Mouse (Mus musculus) neural tube, embryonic 14.5 days (tissue): ENCODE data around the gene Sdf4. TPM values are rescaled to one million over a fixed set of nuclear protein-coding genes. Genes with fewer than 3 reads are reported as not detected.

ENCODE experiments used
- ATAC-seq: fragments of 200-750 bp; cut with Nextera tagmentation; 2 replicates; pipeline ENCODE4 v1.8.0; 2017; ENCODE audit warnings: low read depth, mild to moderate bottlenecking, moderate TSS enrichment, moderate library complexity
- H3K27ac ChIP-seq: fragments of 300-500 bp; sonication (generic); 2 replicates; pipeline ENCODE4 v1.5.1; 2014; ENCODE audit warnings: low read depth, mild to moderate bottlenecking, control low read depth, low read length, moderate library complexity, mixed read lengths
- H3K27me3 ChIP-seq: fragments of 300-500 bp; sonication (generic); 2 replicates; pipeline ENCODE4 v1.6.1; 2014; ENCODE audit warnings: low read length; ENCODE audit not compliant: control insufficient read depth, insufficient read depth
- H3K36me3 ChIP-seq: fragments of 300-500 bp; sonication (generic); 2 replicates; pipeline ENCODE4 v1.6.1; 2014; ENCODE audit warnings: low read length, mixed read lengths; ENCODE audit not compliant: control insufficient read depth, insufficient read depth
- H3K4me1 ChIP-seq: fragments of 300-500 bp; sonication (generic); 2 replicates; pipeline ENCODE4 v1.6.1; 2014; ENCODE audit warnings: low read length; ENCODE audit not compliant: control insufficient read depth, insufficient read depth
- H3K4me2 ChIP-seq: fragments of 300-500 bp; sonication (generic); 2 replicates; pipeline ENCODE4 v1.6.1; 2014; ENCODE audit warnings: mild to moderate bottlenecking, low read depth, low read length, control low read depth
- H3K4me3 ChIP-seq: fragments of 300-500 bp; sonication (generic); 2 replicates; pipeline ENCODE4 v1.5.1; 2014; ENCODE audit warnings: low read depth, low read length, control low read depth, mixed read lengths
- H3K9ac ChIP-seq: fragments of 300-500 bp; sonication (generic); replicated peaks from 2 replicates; pipeline ENCODE4 v1.6.1; 2014; ENCODE audit warnings: low read depth, mild to moderate bottlenecking, control low read depth, low read length, mixed read lengths
- H3K9me3 ChIP-seq: fragments of 300-500 bp; sonication (generic); 2 replicates; pipeline ENCODE4 v1.6.1; 2016; ENCODE audit warnings: low read length; ENCODE audit not compliant: control insufficient read depth
- WGBS: fragments of 180-500 bp; shearing (Covaris S2); extraction: QIAGEN DNeasy Blood & Tissue Kit; methylation state at CpG from one replicate; pipeline ENCODE4 v1.1.7; 2014; 5-methylcytosine and 5-hydroxymethylcytosine counted together
- microRNA counts: library from miRNA; unstranded; fragments of <30 nt; microRNA quantifications from one replicate; lab custom pipeline; 2016
- microRNA-seq: library from miRNA; unstranded; fragments of <30 nt; microRNA quantifications from one replicate; pipeline ENCODE4, GENCODE M21; 2016
- polyA plus RNA-seq: library from polyadenylated mRNA; unstranded; fragments of >200 nt; fragmentation: Nextera tagmentation; extraction: Ambion mirVana; gene quantifications from 2 replicates; pipeline ENCODE4 v1.2.1, GENCODE M21; 2014

Gene Sdf4
- polyA plus RNA-seq, 1 experiment from 2014 or later, result 123 TPM

GRCm38 (mm10) chr4:156055173-156055572 lies 62.5 kb downstream of the Sdf4 start:
- no peak for ATAC-seq
- no peaks in the 10 kb centered on the region for H3K4me1 ChIP-seq
- no peaks in the 10 kb centered on the region for H3K36me3 ChIP-seq
- no peak overlapping the region for H3K27ac ChIP-seq
- WGBS, result 89% methylated on average over 5 of the region's 5 CpGs
- H3K4me3 ChIP-seq, result no peak overlapping the region
- H3K27me3 ChIP-seq, result no peaks in the 10 kb centered on the region
- H3K9ac ChIP-seq, result no peak overlapping the region
- no peaks in the 10 kb centered on the region for H3K9me3 ChIP-seq
- no peak overlapping the region for H3K4me2 ChIP-seq

DNA sequence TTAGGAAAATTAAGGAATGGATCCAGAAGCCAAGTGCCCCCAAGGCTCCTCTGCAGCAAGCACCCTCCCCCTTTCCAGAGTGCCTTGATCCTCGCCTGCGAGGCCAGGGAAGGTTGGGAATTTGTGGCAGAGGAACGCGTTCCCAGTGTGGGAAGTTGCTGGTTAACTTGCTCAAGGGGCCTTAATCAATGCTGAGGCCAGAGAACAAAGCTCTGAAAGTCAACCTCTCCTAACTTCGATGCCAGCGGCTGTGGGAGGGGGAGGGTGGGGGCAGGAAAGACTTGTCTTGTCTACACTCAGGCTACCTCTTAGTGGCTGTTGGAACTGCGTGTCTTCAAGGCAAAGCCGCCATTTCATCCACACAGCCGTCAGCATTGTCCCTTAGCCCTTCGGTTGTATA lies 65.0 kb downstream of the Sdf4 start:
- Histone ChIP-seq H3K9me3 (no peaks in the 10 kb centered on the region), H3K27ac (no peak overlapping the region), H3K4me1 (no peaks in the 10 kb centered on the region), H3K36me3 (no peaks in the 10 kb centered on the region), H3K4me2 (no peak overlapping the region), H3K9ac (no peak overlapping the region), H3K4me3 (no peak overlapping the region), H3K27me3 (no peaks in the 10 kb centered on the region)
- no peak for ATAC-seq
- 81% methylated on average over 10 of the region's 10 CpGs for WGBS

GRCm38 (mm10) chr4:156058826-156059225 lies 66.2 kb downstream of the Sdf4 start:
- no peaks in the 10 kb centered on the region for H3K9me3 ChIP-seq
- no peaks in the 10 kb centered on the region for H3K4me1 ChIP-seq
- no peaks in the 10 kb centered on the region for H3K27me3 ChIP-seq
- WGBS, result 77% methylated on average over 9 of the region's 9 CpGs
- H3K4me2 ChIP-seq, result no peak overlapping the region
- no peak overlapping the region for H3K9ac ChIP-seq
- no peak for ATAC-seq
- H3K4me3 ChIP-seq, result no peak overlapping the region
- H3K36me3 ChIP-seq, result no peaks in the 10 kb centered on the region
- H3K27ac ChIP-seq, result no peak overlapping the region

- H3K36me3 ChIP-seq, result no peaks in the 10 kb centered on the region
- H3K9me3 ChIP-seq, result no peaks in the 10 kb centered on the region
- no peak within 1 kb of the TSS for H3K9ac ChIP-seq
- no peak within 1 kb of the TSS for H3K4me2 ChIP-seq
- no peak within 1 kb of the TSS for H3K27ac ChIP-seq
- no peaks in the 10 kb centered on the region for H3K27me3 ChIP-seq
- no peaks in the 10 kb centered on the region for H3K4me1 ChIP-seq
- no peak for ATAC-seq
- WGBS, result 26% methylated on average over 5 of the region's 5 CpGs
- no peak within 1 kb of the TSS for H3K4me3 ChIP-seq
Measured at GRCm38 (mm10) chr4:156059261-156059660, 66.6 kb downstream of the Sdf4 start, which contains the start of gene Ttll10. TSS of gene Ttll10 (minus strand) at chr4:156059414.

- Histone ChIP-seq H3K36me3 (no peaks in the 10 kb centered on the region), H3K4me3 (no peak overlapping the region), H3K4me2 (no peak overlapping the region), H3K27me3 (no peaks in the 10 kb centered on the region), H3K9ac (no peak overlapping the region), H3K27ac (no peak overlapping the region), H3K9me3 (no peaks in the 10 kb centered on the region), H3K4me1 (no peaks in the 10 kb centered on the region)
- 28% methylated on average over 9 of the region's 10 CpGs for WGBS
- ATAC-seq, result no peak
Measured at GRCm38 (mm10) chr4:156059713-156060112, 67.0 kb downstream of the Sdf4 start.

MicroRNAs within 50 kb of the gene (microRNA counts, 519-probe panel; counts per million panel counts)
- not detected for microRNA mmu-miR-200a (lab: Ali Mortazavi, UCI)
- microRNA mmu-miR-200b (lab: Ali Mortazavi, UCI), result 2,090 counts per million, percentile 6 among the panel's probes with 10 or more counts
- microRNA mmu-miR-429 (lab: Ali Mortazavi, UCI), result not detected

Small RNA genes within 50 kb of the gene (microRNA-seq; reads per million reads assigned to microRNA genes)
- gene Mir200a, result 1.7 reads per million
- gene Mir200b, result 2.8 reads per million, percentile 2 among the genes with 10 or more reads in this experiment
- gene Mir429, result 13.4 reads per million, percentile 21 among the genes with 10 or more reads in this experiment

Other genes starting within 250 kb of the Sdf4 start
- 82.6 and 85.0 TPM in 2 replicates for gene Atad3a, start 231.8 kb upstream of the Sdf4 start, polyA plus RNA-seq
- 17.4 and 23.1 TPM in 2 replicates for gene Vwa1, start 218.2 kb upstream of the Sdf4 start, polyA plus RNA-seq
- gene Tmem88b, start 207.0 kb upstream of the Sdf4 start, polyA plus RNA-seq, result 0.92 and 1.2 TPM in 2 replicates
- gene Ankrd65, start 202.4 kb upstream of the Sdf4 start, polyA plus RNA-seq, result not detected in 2 replicates
- gene Mrpl20, start 190.0 kb upstream of the Sdf4 start, polyA plus RNA-seq, result 258 and 275 TPM in 2 replicates
- 153 and 173 TPM in 2 replicates for gene Ccnl2, start 180.4 kb upstream of the Sdf4 start, polyA plus RNA-seq
- 120 and 127 TPM in 2 replicates for gene Aurkaip1, start 161.6 kb upstream of the Sdf4 start, polyA plus RNA-seq
- 9.6 and 24.0 TPM in 2 replicates for gene Mxra8, start 153.2 kb upstream of the Sdf4 start, polyA plus RNA-seq
- gene Dvl1, start 145.5 kb upstream of the Sdf4 start, polyA plus RNA-seq, result 14.0 and 16.1 TPM in 2 replicates
- gene Tas1r3, start 129.5 kb upstream of the Sdf4 start, polyA plus RNA-seq, result 0.45 and 0.47 TPM in 2 replicates
- gene Cptp, start 123.4 kb upstream of the Sdf4 start, polyA plus RNA-seq, result 31.4 and 31.8 TPM in 2 replicates
- gene Ints11, start 123.3 kb upstream of the Sdf4 start, polyA plus RNA-seq, result 74.9 and 75.8 TPM in 2 replicates
- gene Pusl1, start 101.1 kb upstream of the Sdf4 start, polyA plus RNA-seq, result 53.4 and 57.4 TPM in 2 replicates
- 67.8 and 76.7 TPM in 2 replicates for gene Acap3, start 101.0 kb upstream of the Sdf4 start, polyA plus RNA-seq
- 123 and 124 TPM in 2 replicates for gene Ube2j2, start 49.0 kb upstream of the Sdf4 start, polyA plus RNA-seq
- 10.5 and 11.5 TPM in 2 replicates for gene C1qtnf12, start 30.6 kb upstream of the Sdf4 start, polyA plus RNA-seq
- 37.4 and 38.1 TPM in 2 replicates for gene B3galt6, start 223 bp upstream of the Sdf4 start, polyA plus RNA-seq
- 0.20 and 0.70 TPM in 2 replicates for gene Tnfrsf4, start 21.0 kb downstream of the Sdf4 start, polyA plus RNA-seq
- 1.5 and 2.7 TPM in 2 replicates for gene Tnfrsf18, start 33.3 kb downstream of the Sdf4 start, polyA plus RNA-seq
- gene Ttll10, start 66.5 kb downstream of the Sdf4 start, polyA plus RNA-seq, result not detected in 2 replicates
- gene 9430015G10Rik, start 117.1 kb downstream of the Sdf4 start, polyA plus RNA-seq, result 32.1 and 32.4 TPM in 2 replicates
- gene Rnf223, start 137.6 kb downstream of the Sdf4 start, polyA plus RNA-seq, result 0.61 and 0.64 TPM in 2 replicates
- 100 and 136 TPM in 2 replicates for gene Agrn, start 204.6 kb downstream of the Sdf4 start, polyA plus RNA-seq
- gene Isg15, start 207.9 kb downstream of the Sdf4 start, polyA plus RNA-seq, result 0.50 and 1.2 TPM in 2 replicates
- 1.8 TPM in 2 replicates for gene AW011738, start 210.4 kb downstream of the Sdf4 start, polyA plus RNA-seq
- 2.2 and 2.9 TPM in 2 replicates for gene Perm1, start 223.0 kb downstream of the Sdf4 start, polyA plus RNA-seq
- gene Plekhn1, start 242.0 kb downstream of the Sdf4 start, polyA plus RNA-seq, result 30.7 and 31.6 TPM in 2 replicates
- 50.1 and 53.2 TPM in 2 replicates for gene Noc2l, start 243.1 kb downstream of the Sdf4 start, polyA plus RNA-seq